Mouse (Mus musculus) limb, embryonic 14.5 days (tissue): ENCODE data around the gene Tshz2. TPM values are rescaled to one million over a fixed set of nuclear protein-coding genes. Genes with fewer than 3 reads are reported as not detected.

Experiments
- ATAC-seq: fragments of 200-750 bp; cut with Nextera tagmentation; 2 replicates; pipeline ENCODE4 v1.8.0; 2017; ENCODE audit warnings: low read depth, moderate number of reproducible peaks, moderate TSS enrichment; ENCODE audit not compliant: low FRiP score
- DNase-seq: peaks from one replicate; pipeline ENCODE4 v3.0.0-alpha.2; 2015; ENCODE audit warnings: low spot score
- H3K27ac ChIP-seq: fragments of 300-500 bp; sonication (generic); replicated peaks from 2 replicates; pipeline ENCODE4 v1.5.1; 2014; ENCODE audit warnings: low read depth, mild to moderate bottlenecking, low read length, moderate library complexity, mixed read lengths
- H3K27me3 ChIP-seq: fragments of 300-500 bp; sonication (generic); 2 replicates; pipeline ENCODE4 v1.6.1; 2014; ENCODE audit warnings: low read length, mixed read lengths; ENCODE audit not compliant: control insufficient read depth, insufficient read depth
- H3K36me3 ChIP-seq: fragments of 300-500 bp; sonication (generic); 2 replicates; pipeline ENCODE4 v1.6.1; 2014; ENCODE audit warnings: mild to moderate bottlenecking, low read length, moderate library complexity, mixed read lengths; ENCODE audit not compliant: control insufficient read depth, insufficient read depth
- H3K4me1 ChIP-seq: fragments of 300-500 bp; sonication (generic); 2 replicates; pipeline ENCODE4 v1.6.1; 2014; ENCODE audit warnings: antibody characterized with exemption, low read length, mixed read lengths; ENCODE audit not compliant: control insufficient read depth, insufficient read depth
- H3K4me2 ChIP-seq: fragments of 300-500 bp; sonication (generic); replicated peaks from 2 replicates; pipeline ENCODE4 v1.6.1; 2014; ENCODE audit warnings: low read depth, mild to moderate bottlenecking, low read length, moderate library complexity; ENCODE audit not compliant: severe bottlenecking
- H3K4me3 ChIP-seq: fragments of 300-500 bp; sonication (generic); replicated peaks from 2 replicates; pipeline ENCODE4 v1.5.1; 2014; ENCODE audit warnings: low read length
- H3K9ac ChIP-seq: fragments of 300-500 bp; sonication (generic); 2 replicates; pipeline ENCODE4 v1.6.1; 2014; ENCODE audit warnings: mild to moderate bottlenecking, low read depth, low read length, moderate library complexity; ENCODE audit not compliant: severe bottlenecking
- H3K9me3 ChIP-seq: fragments of 300-500 bp; sonication (generic); 2 replicates; pipeline ENCODE4 v1.6.1; 2016; ENCODE audit warnings: low read length; ENCODE audit not compliant: control insufficient read depth
- POLR2A ChIP-seq: fragments of 200-500 bp; IDR thresholded peaks from 2 replicates; pipeline ENCODE4 v1.8.0; 2012; ENCODE audit warnings: inconsistent platforms, mild to moderate bottlenecking, moderate library complexity, borderline replicate concordance; ENCODE audit not compliant: insufficient read depth, insufficient read length; ENCODE audit errors: extremely low read depth
- WGBS: fragments of 180-500 bp; shearing (Covaris S2); extraction: QIAGEN DNeasy Blood & Tissue Kit; methylation state at CpG from one replicate; pipeline ENCODE4 v1.1.7; 2014; 5-methylcytosine and 5-hydroxymethylcytosine counted together
- polyA plus RNA-seq, 2 experiments: library from polyadenylated mRNA; depleted of rRNA in 1 of 2; stranded (reverse) in 1 of 2; unstranded in 1 of 2; fragments of >200 nt; fragmentation: Nextera tagmentation in 1 of 2; extraction: Ambion mirVana in 1 of 2; gene quantifications; 2 replicates each; pipeline versions ENCODE4 v1.2.1 to v1.2.3; 2012 to 2014

Gene Tshz2
- polyA plus RNA-seq, 2 experiments, result 7.3 to 29.2 TPM

GRCm38 (mm10) chr2:169962231-169962600 lies 329.4 kb downstream of the Tshz2 start:
- Histone ChIP-seq H3K4me1 (peaks cover 13% of the 10 kb centered on the region; the same call in 1 of the 2 replicates), H3K9ac (no peak overlapping the region), H3K4me2 (peak overlapping the region; percentile 53; the same call in 1 of the 2 replicates), H3K9me3 (no peaks in the 10 kb centered on the region), H3K36me3 (no peaks in the 10 kb centered on the region), H3K27me3 (no peaks in the 10 kb centered on the region), H3K4me3 (no peak overlapping the region), H3K27ac (no peak overlapping the region)
- no peak for TF ChIP-seq POLR2A
- DNase-seq, result no peak
- ATAC-seq, result no peak
- 56% methylated on average over 8 of the region's 8 CpGs for WGBS

GRCm38 (mm10) chr2:169962776-169963175 lies 330.0 kb downstream of the Tshz2 start:
- TF ChIP-seq POLR2A, result no peak
- Histone ChIP-seq H3K27me3 (no peaks in the 10 kb centered on the region), H3K4me2 (no peak overlapping the region), H3K9ac (no peak overlapping the region), H3K4me1 (peaks cover 13% of the 10 kb centered on the region; the same call in 1 of the 2 replicates), H3K9me3 (no peaks in the 10 kb centered on the region), H3K36me3 (no peaks in the 10 kb centered on the region), H3K27ac (no peak overlapping the region), H3K4me3 (no peak overlapping the region)
- no peak for DNase-seq
- WGBS, result 60% methylated on average over 8 of the region's 8 CpGs
- ATAC-seq, result no peak

GRCm38 (mm10) chr2:169970481-169970880 lies 337.7 kb downstream of the Tshz2 start:
- 95% methylated on average over 6 of the region's 6 CpGs for WGBS
- Histone ChIP-seq H3K36me3 (no peaks in the 10 kb centered on the region), H3K4me2 (no peak overlapping the region), H3K27me3 (no peaks in the 10 kb centered on the region), H3K27ac (no peak overlapping the region), H3K9me3 (no peaks in the 10 kb centered on the region; the same call in 1 of the 2 replicates), H3K4me3 (no peak overlapping the region), H3K9ac (no peak overlapping the region), H3K4me1 (no peaks in the 10 kb centered on the region)
- TF ChIP-seq POLR2A, result no peak
- no peak for ATAC-seq
- DNase-seq, result no peak

- DNase-seq (no peak), ATAC-seq (no peak)
- Histone ChIP-seq H3K4me3 (no peak overlapping the region), H3K9ac (no peak overlapping the region), H3K27ac (no peak overlapping the region), H3K27me3 (no peaks in the 10 kb centered on the region), H3K36me3 (no peaks in the 10 kb centered on the region), H3K4me1 (no peaks in the 10 kb centered on the region), H3K9me3 (no peaks in the 10 kb centered on the region), H3K4me2 (no peak overlapping the region)
- 70% methylated on average over 10 of the region's 10 CpGs for WGBS
- no peak for TF ChIP-seq POLR2A
Observed at GRCm38 (mm10) chr2:169982925-169983324, 350.1 kb downstream of the Tshz2 start.

- WGBS, result 50% methylated on average over 13 of the region's 13 CpGs
- no peak for TF ChIP-seq POLR2A
- no peak overlapping the region for H3K27ac ChIP-seq
- H3K4me1 ChIP-seq, result no peaks in the 10 kb centered on the region
- H3K4me3 ChIP-seq, result no peak overlapping the region
- no peak overlapping the region for H3K4me2 ChIP-seq
- ATAC-seq (no peak; the same call in 1 of the 2 replicates), DNase-seq (no peak)
- H3K9ac ChIP-seq, result no peak overlapping the region
- no peaks in the 10 kb centered on the region for H3K27me3 ChIP-seq
- no peaks in the 10 kb centered on the region for H3K9me3 ChIP-seq
- H3K36me3 ChIP-seq, result no peaks in the 10 kb centered on the region
Observed at GRCm38 (mm10) chr2:169987186-169987585, 354.4 kb downstream of the Tshz2 start.

GRCm38 (mm10) chr2:169989186-169989585 lies 356.4 kb downstream of the Tshz2 start:
- no peaks in the 10 kb centered on the region for H3K4me1 ChIP-seq
- no peak overlapping the region for H3K4me3 ChIP-seq
- H3K4me2 ChIP-seq, result no peak overlapping the region
- DNase-seq (no peak), ATAC-seq (no peak)
- H3K9ac ChIP-seq, result no peak overlapping the region
- H3K9me3 ChIP-seq, result no peaks in the 10 kb centered on the region
- no peak for TF ChIP-seq POLR2A
- 97% methylated on average over 1 of the region's 1 CpGs for WGBS
- no peak overlapping the region for H3K27ac ChIP-seq
- no peaks in the 10 kb centered on the region for H3K27me3 ChIP-seq
- no peaks in the 10 kb centered on the region for H3K36me3 ChIP-seq
